Mouse (Mus musculus): ENCODE data around the gene Pts. TPM values are rescaled to one million over a fixed set of nuclear protein-coding genes. Genes with fewer than 3 reads are reported as not detected.

Pts gene
- total RNA-seq, 2 experiments from 2014 or later: 26.0 to 31.2 TPM

- intact Hi-C loops (cut with DNase I): no loop called here
Observed at GRCm38 (mm10) chr9:50533791-50534190, 5.3 kb upstream of the Pts start.

GRCm38 (mm10) chr9:50533328-50533727, 4.8 kb upstream of the Pts start:
- intact Hi-C loops (cut with DNase I): no loop called here
- DNase-seq: no peak

More at GRCm38 (mm10) chr9:50533791-50534190, 5.3 kb upstream of the Pts start:
- DNase-seq: no peak

- intact Hi-C loops (cut with DNase I): loop anchor here (1.0 kb wide), 1 partner anchor 198 kb away; no protein-coding TSS in a partner anchor
- no peak for DNase-seq
Observed at GRCm38 (mm10) chr9:50530890-50531289, 2.4 kb upstream of the Pts start.

GRCm38 (mm10) chr9:50527860-50528259, 664 bp downstream of the Pts start:
- no peak for DNase-seq
- intact Hi-C loops (cut with DNase I): loop anchor here (1.0 to 5.0 kb wide), 3 partner anchors 65 to 1036 kb away; no protein-coding TSS in a partner anchor

GRCm38 (mm10) chr9:50525585-50525984, 2.9 kb downstream of the Pts start:
- intact Hi-C loops (cut with DNase I): loop anchor here (5.0 kb wide), 2 partner anchors 78 to 1033 kb away; no protein-coding TSS in a partner anchor
- DNase-seq: no peak

- intact Hi-C loops (cut with DNase I): loop anchor here (5.0 kb wide), 2 partner anchors 78 to 1033 kb away; no protein-coding TSS in a partner anchor
- DNase-seq: no peak
Observed at GRCm38 (mm10) chr9:50524936-50525335, 3.6 kb downstream of the Pts start.

- no peak for DNase-seq
- intact Hi-C loops (cut with DNase I): no loop called here
Observed at GRCm38 (mm10) chr9:50522574-50522973, 6.0 kb downstream of the Pts start.

- intact Hi-C loops (cut with DNase I): no loop called here
- no peak for DNase-seq
Observed at GRCm38 (mm10) chr9:50521562-50521961, 7.0 kb downstream of the Pts start.

GRCm38 (mm10) chr9:50520748-50521147, 7.8 kb downstream of the Pts start:
- no peak for DNase-seq
- intact Hi-C loops (cut with DNase I): no loop called here

GRCm38 (mm10) chr9:50518781-50519180, 9.7 kb downstream of the Pts start:
- no peak for DNase-seq
- intact Hi-C loops (cut with DNase I): no loop called here

- intact Hi-C loops (cut with DNase I): no loop called here
- DNase-seq: no peak
Observed at GRCm38 (mm10) chr9:50515462-50515861, 13.1 kb downstream of the Pts start.

GRCm38 (mm10) chr9:50507570-50507969, 21.0 kb downstream of the Pts start:
- no peak for DNase-seq

GRCm38 (mm10) chr9:50505405-50505804, 23.1 kb downstream of the Pts start:
- no peak for DNase-seq
- intact Hi-C loops (cut with DNase I): no loop called here

More at GRCm38 (mm10) chr9:50507570-50507969, 21.0 kb downstream of the Pts start:
- intact Hi-C loops (cut with DNase I): no loop called here

GRCm38 (mm10) chr9:50502949-50503348, 25.6 kb downstream of the Pts start:
- no peak for DNase-seq
- intact Hi-C loops (cut with DNase I): no loop called here

GRCm38 (mm10) chr9:50500974-50501501, 27.5 kb downstream of the Pts start:
- intact Hi-C loops (cut with DNase I): no loop called here
- DNase-seq: no peak

GRCm38 (mm10) chr9:50500467-50500973, 28.0 kb downstream of the Pts start:
- no peak for DNase-seq
- intact Hi-C loops (cut with DNase I): no loop called here

GRCm38 (mm10) chr9:50499781-50500180, 28.7 kb downstream of the Pts start:
- no peak for DNase-seq
- intact Hi-C loops (cut with DNase I): no loop called here

GRCm38 (mm10) chr9:50498815-50499214, 29.7 kb downstream of the Pts start:
- intact Hi-C loops (cut with DNase I): no loop called here
- no peak for DNase-seq

GRCm38 (mm10) chr9:50497536-50497935, 31.0 kb downstream of the Pts start:
- intact Hi-C loops (cut with DNase I): no loop called here

GRCm38 (mm10) chr9:50497076-50497475, 31.4 kb downstream of the Pts start:
- intact Hi-C loops (cut with DNase I): no loop called here

More at GRCm38 (mm10) chr9:50497536-50497935, 31.0 kb downstream of the Pts start:
- no peak for DNase-seq

GRCm38 (mm10) chr9:50496546-50496945, 32.0 kb downstream of the Pts start:
- intact Hi-C loops (cut with DNase I): no loop called here
- no peak for DNase-seq

More at GRCm38 (mm10) chr9:50497076-50497475, 31.4 kb downstream of the Pts start:
- no peak for DNase-seq

- intact Hi-C loops (cut with DNase I): no loop called here
- DNase-seq: no peak
Observed at GRCm38 (mm10) chr9:50496151-50496505, 32.4 kb downstream of the Pts start.

All from heart, postnatal 36 days (tissue).